Mouse (Mus musculus): ENCODE results near the gene Cacna1c. TPM values are rescaled to one million over a fixed set of nuclear protein-coding genes. Genes with fewer than 3 reads are reported as not detected.

Cacna1c gene
- polyA plus RNA-seq, 1 experiment: not detected

DNA sequence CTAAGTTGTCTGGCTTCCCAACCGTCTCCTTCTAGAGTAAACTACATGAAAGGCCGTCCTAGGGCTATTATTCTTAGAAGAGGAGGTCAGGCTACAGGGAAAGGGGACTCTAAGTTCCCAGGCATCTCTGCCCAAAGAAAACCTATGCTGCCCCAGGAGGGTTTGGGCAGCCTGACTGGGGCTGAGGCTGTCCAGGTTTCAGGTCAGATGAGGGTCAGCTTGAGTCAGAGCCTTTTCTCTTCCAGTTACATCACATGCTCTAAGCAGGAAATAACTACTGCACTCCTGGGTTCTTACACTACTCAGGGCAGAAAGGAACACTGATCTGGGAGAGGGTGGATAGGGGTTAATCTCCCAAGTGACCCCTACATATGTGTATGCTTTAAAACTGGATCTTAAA is 556.4 kb downstream of the Cacna1c start:
- H3ac ChIP-seq (ENCODE audit: control insufficient read depth, insufficient read length): no peak overlapping the region
- no peak overlapping the region for H3K4me2 ChIP-seq (ENCODE audit: low read depth)
- H3K36me3 ChIP-seq (ENCODE audit: control insufficient read depth, insufficient read depth): no peaks in the 10 kb centered on the region
- H3K4me3 ChIP-seq: no peak overlapping the region
- no peaks in the 10 kb centered on the region for H3K79me2 ChIP-seq (ENCODE audit: control insufficient read depth, insufficient read depth)
- peaks cover 5% of the 10 kb centered on the region for H3K27me3 ChIP-seq (ENCODE audit: control insufficient read depth, insufficient read depth, insufficient read length)
- no peak for TF ChIP-seq TCF3 (IDR thresholded peaks at IDR 0.05; ENCODE audit: insufficient read length, low read depth)
- no peak for TF ChIP-seq POLR2A (IDR thresholded peaks at IDR 0.05; ENCODE audit: insufficient read length, low read depth)
- no peak for TF ChIP-seq E2F4 (IDR thresholded peaks at IDR 0.05; ENCODE audit: insufficient read depth)
- no peak for TF ChIP-seq MAX (IDR thresholded peaks at IDR 0.05; ENCODE audit: low read depth)
- TF ChIP-seq REST (IDR thresholded peaks at IDR 0.05; ENCODE audit: insufficient read depth, insufficient read length): no peak
- TF ChIP-seq TCF12 (IDR thresholded peaks at IDR 0.05; ENCODE audit: insufficient read depth, poor library complexity, severe bottlenecking): no peak
- TF ChIP-seq POLR2AphosphoS2 (IDR thresholded peaks at IDR 0.05; ENCODE audit: insufficient read length, low read depth): no peak
- no peak for TF ChIP-seq USF1 (IDR thresholded peaks at IDR 0.05; ENCODE audit: low read depth)
- no peak for TF ChIP-seq MYOD1 (IDR thresholded peaks at IDR 0.05; ENCODE audit: control insufficient read depth in 1 of 3, insufficient read length in 2 of 3, low read depth in 2 of 3)
- no peak for TF ChIP-seq SRF (IDR thresholded peaks at IDR 0.05; ENCODE audit: control insufficient read depth, insufficient read length, low read depth)
- no peak for TF ChIP-seq CEBPB (IDR thresholded peaks at IDR 0.05; ENCODE audit: insufficient read depth, poor library complexity, severe bottlenecking)
- TF ChIP-seq MYOG (IDR thresholded peaks at IDR 0.05; ENCODE audit: control insufficient read depth in 1 of 3, insufficient read depth in 1 of 3, insufficient read length in 2 of 3, low read depth in 2 of 3): no peak

DNA sequence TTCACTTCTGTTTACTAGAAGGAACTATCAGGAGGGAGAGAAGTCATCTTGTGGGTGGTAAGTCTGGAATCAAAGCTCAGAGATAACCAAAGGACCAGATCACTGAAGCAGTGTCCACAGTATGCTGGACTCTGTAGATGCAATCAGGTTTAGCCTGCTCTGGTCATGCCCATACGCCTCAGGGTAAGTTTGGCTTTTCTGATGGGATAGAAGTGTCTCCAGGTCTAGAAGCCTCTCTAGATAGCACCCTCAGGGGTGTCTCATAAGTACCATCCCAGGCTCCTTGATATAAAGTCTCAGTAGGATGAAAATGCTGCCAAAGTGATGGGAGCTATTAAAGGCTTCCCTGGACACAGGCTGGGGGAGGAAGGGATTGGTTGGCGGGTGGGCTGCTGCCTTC is 557.3 kb downstream of the Cacna1c start:
- TF ChIP-seq MYOD1 (IDR thresholded peaks at IDR 0.05; ENCODE audit: control insufficient read depth in 1 of 3, insufficient read length in 2 of 3, low read depth in 2 of 3) (no peak), POLR2A (IDR thresholded peaks at IDR 0.05; ENCODE audit: insufficient read length, low read depth) (no peak), TCF3 (IDR thresholded peaks at IDR 0.05; ENCODE audit: insufficient read length, low read depth) (no peak), REST (IDR thresholded peaks at IDR 0.05; ENCODE audit: insufficient read depth, insufficient read length) (no peak), SRF (IDR thresholded peaks at IDR 0.05; ENCODE audit: control insufficient read depth, insufficient read length, low read depth) (no peak), MAX (IDR thresholded peaks at IDR 0.05; ENCODE audit: low read depth) (no peak), MYOG (IDR thresholded peaks at IDR 0.05; ENCODE audit: control insufficient read depth in 1 of 3, insufficient read depth in 1 of 3, insufficient read length in 2 of 3, low read depth in 2 of 3) (no peak), POLR2AphosphoS2 (IDR thresholded peaks at IDR 0.05; ENCODE audit: insufficient read length, low read depth) (no peak)
- H3K4me3 ChIP-seq: no peak overlapping the region
- no peak overlapping the region for H3K4me2 ChIP-seq (ENCODE audit: low read depth)
- no peaks in the 10 kb centered on the region for H3K27me3 ChIP-seq (ENCODE audit: control insufficient read depth, insufficient read depth, insufficient read length)
- H3K79me2 ChIP-seq (ENCODE audit: control insufficient read depth, insufficient read depth): no peaks in the 10 kb centered on the region
- H3K36me3 ChIP-seq (ENCODE audit: control insufficient read depth, insufficient read depth): no peaks in the 10 kb centered on the region
- no peak overlapping the region for H3ac ChIP-seq (ENCODE audit: control insufficient read depth, insufficient read length)

DNA sequence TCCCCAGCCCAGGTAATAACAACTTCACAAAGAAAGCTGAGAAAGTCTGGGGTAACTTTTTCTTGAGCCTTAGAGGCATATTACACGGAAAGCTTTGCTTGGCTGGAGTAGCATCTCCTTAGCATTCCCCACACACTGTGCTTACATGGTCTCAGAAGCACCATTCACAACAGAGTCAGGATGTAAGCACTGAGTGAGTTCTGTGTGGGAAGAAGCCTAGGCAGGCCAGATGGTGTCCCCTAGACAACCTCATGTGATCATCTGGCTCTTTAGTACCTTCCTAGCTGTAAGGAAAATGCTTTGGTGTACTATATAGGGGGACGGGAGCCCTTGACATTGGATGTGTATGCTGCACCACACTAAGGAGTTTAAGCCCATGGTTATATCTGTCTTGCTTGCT is 563.7 kb downstream of the Cacna1c start:
- TF ChIP-seq TCF12 (IDR thresholded peaks at IDR 0.05; ENCODE audit: insufficient read depth, poor library complexity, severe bottlenecking) (no peak), MYOG (IDR thresholded peaks at IDR 0.05; ENCODE audit: control insufficient read depth in 1 of 3, insufficient read depth in 1 of 3, insufficient read length in 2 of 3, low read depth in 2 of 3) (no peak), USF1 (IDR thresholded peaks at IDR 0.05; ENCODE audit: low read depth) (no peak), E2F4 (IDR thresholded peaks at IDR 0.05; ENCODE audit: insufficient read depth) (no peak), TCF3 (IDR thresholded peaks at IDR 0.05; ENCODE audit: insufficient read length, low read depth) (no peak), POLR2A (IDR thresholded peaks at IDR 0.05; ENCODE audit: insufficient read length, low read depth) (no peak), MAX (IDR thresholded peaks at IDR 0.05; ENCODE audit: low read depth) (no peak), MYOD1 (IDR thresholded peaks at IDR 0.05; ENCODE audit: control insufficient read depth in 1 of 3, insufficient read length in 2 of 3, low read depth in 2 of 3) (no peak), POLR2AphosphoS2 (IDR thresholded peaks at IDR 0.05; ENCODE audit: insufficient read length, low read depth) (no peak), SRF (IDR thresholded peaks at IDR 0.05; ENCODE audit: control insufficient read depth, insufficient read length, low read depth) (no peak), REST (IDR thresholded peaks at IDR 0.05; ENCODE audit: insufficient read depth, insufficient read length) (no peak), CEBPB (IDR thresholded peaks at IDR 0.05; ENCODE audit: insufficient read depth, poor library complexity, severe bottlenecking) (no peak)

DNA sequence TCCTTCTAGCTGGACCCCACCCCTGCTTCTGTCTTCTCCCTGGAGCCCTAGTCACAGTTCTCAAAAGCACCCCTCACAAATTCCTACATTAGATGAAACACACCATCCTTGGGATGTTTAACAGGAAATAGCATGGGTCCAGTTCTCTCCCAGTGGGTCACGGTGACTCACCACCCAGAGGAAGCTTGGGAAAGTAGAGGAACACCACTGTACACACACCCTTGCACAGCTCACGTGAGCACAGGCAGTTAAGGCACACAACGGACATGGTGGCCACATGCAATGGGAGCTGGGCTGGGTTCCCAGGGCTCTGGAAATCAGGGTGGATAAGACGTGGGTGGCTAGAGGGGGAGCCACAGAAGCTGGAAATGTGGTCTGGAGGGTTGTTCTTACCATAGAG is 566.2 kb downstream of the Cacna1c start:
- Histone ChIP-seq H3K27me3 (ENCODE audit: control insufficient read depth, insufficient read depth, insufficient read length) (no peaks in the 10 kb centered on the region), H3K4me3 (no peak overlapping the region), H3K4me2 (ENCODE audit: low read depth) (no peak overlapping the region), H3K79me2 (ENCODE audit: control insufficient read depth, insufficient read depth) (no peaks in the 10 kb centered on the region), H3K36me3 (ENCODE audit: control insufficient read depth, insufficient read depth) (no peaks in the 10 kb centered on the region), H3ac (ENCODE audit: control insufficient read depth, insufficient read length) (no peak overlapping the region)
- TF ChIP-seq SRF (IDR thresholded peaks at IDR 0.05; ENCODE audit: control insufficient read depth, insufficient read length, low read depth): no peak
- TF ChIP-seq TCF12 (IDR thresholded peaks at IDR 0.05; ENCODE audit: insufficient read depth, poor library complexity, severe bottlenecking): no peak
- no peak for TF ChIP-seq E2F4 (IDR thresholded peaks at IDR 0.05; ENCODE audit: insufficient read depth)
- no peak for TF ChIP-seq MYOG (IDR thresholded peaks at IDR 0.05; ENCODE audit: control insufficient read depth in 1 of 3, insufficient read depth in 1 of 3, insufficient read length in 2 of 3, low read depth in 2 of 3)
- TF ChIP-seq POLR2A (IDR thresholded peaks at IDR 0.05; ENCODE audit: insufficient read length, low read depth): no peak
- TF ChIP-seq MYOD1 (IDR thresholded peaks at IDR 0.05; ENCODE audit: control insufficient read depth in 1 of 3, insufficient read length in 2 of 3, low read depth in 2 of 3): no peak
- TF ChIP-seq REST (IDR thresholded peaks at IDR 0.05; ENCODE audit: insufficient read depth, insufficient read length): no peak
- no peak for TF ChIP-seq CEBPB (IDR thresholded peaks at IDR 0.05; ENCODE audit: insufficient read depth, poor library complexity, severe bottlenecking)
- no peak for TF ChIP-seq TCF3 (IDR thresholded peaks at IDR 0.05; ENCODE audit: insufficient read length, low read depth)
- TF ChIP-seq MAX (IDR thresholded peaks at IDR 0.05; ENCODE audit: low read depth): no peak
- no peak for TF ChIP-seq POLR2AphosphoS2 (IDR thresholded peaks at IDR 0.05; ENCODE audit: insufficient read length, low read depth)
- TF ChIP-seq USF1 (IDR thresholded peaks at IDR 0.05; ENCODE audit: low read depth): no peak

More for the DNA sequence above, 563.7 kb downstream of the Cacna1c start:
- Histone ChIP-seq H3K36me3 (ENCODE audit: control insufficient read depth, insufficient read depth) (no peaks in the 10 kb centered on the region), H3K27me3 (ENCODE audit: control insufficient read depth, insufficient read depth, insufficient read length) (no peaks in the 10 kb centered on the region), H3K79me2 (ENCODE audit: control insufficient read depth, insufficient read depth) (no peaks in the 10 kb centered on the region), H3K4me3 (no peak overlapping the region), H3K4me2 (ENCODE audit: low read depth) (no peak overlapping the region), H3ac (ENCODE audit: control insufficient read depth, insufficient read length) (no peak overlapping the region)

All from myocyte (in vitro differentiated cells).